Mouse (Mus musculus) lung, embryonic 14.5 days (tissue): Measurements from ENCODE around the gene AW549877. TPM values are rescaled to one million over a fixed set of nuclear protein-coding genes. Genes with fewer than 3 reads are reported as not detected.

Experiments
- ATAC-seq: fragments of 200-750 bp; cut with Nextera tagmentation; 2 replicates; pipeline ENCODE4 v1.8.0; 2017; ENCODE audit warnings: mild to moderate bottlenecking, moderate TSS enrichment, moderate library complexity; ENCODE audit not compliant: insufficient read depth
- DNase-seq: peaks from one replicate; pipeline ENCODE4 v3.0.0-alpha.2; 2015
- H3K27ac ChIP-seq: fragments of 300-500 bp; sonication (generic); 2 replicates; pipeline ENCODE4 v1.5.1; 2014; ENCODE audit warnings: low read depth, mild to moderate bottlenecking, moderate library complexity
- H3K27me3 ChIP-seq: fragments of 300-500 bp; sonication (generic); 2 replicates; pipeline ENCODE4 v1.6.1; 2014; ENCODE audit warnings: low read length, control low read depth; ENCODE audit not compliant: insufficient read depth
- H3K36me3 ChIP-seq: fragments of 300-500 bp; sonication (generic); 2 replicates; pipeline ENCODE4 v1.6.1; 2014; ENCODE audit warnings: control low read depth; ENCODE audit not compliant: insufficient read depth
- H3K4me1 ChIP-seq: fragments of 300-500 bp; sonication (generic); 2 replicates; pipeline ENCODE4 v1.6.1; 2014; ENCODE audit warnings: antibody characterized with exemption, control low read depth; ENCODE audit not compliant: insufficient read depth
- H3K4me2 ChIP-seq: fragments of 300-500 bp; sonication (generic); 2 replicates; pipeline ENCODE4 v1.6.1; 2014; ENCODE audit warnings: mild to moderate bottlenecking
- H3K4me3 ChIP-seq: fragments of 300-500 bp; sonication (generic); 2 replicates; pipeline ENCODE4 v1.5.1; 2014; ENCODE audit warnings: low read depth, low read length
- H3K9ac ChIP-seq: fragments of 300-500 bp; sonication (generic); 2 replicates; pipeline ENCODE4 v1.6.1; 2014
- H3K9me3 ChIP-seq: fragments of 300-500 bp; sonication (generic); 2 replicates; pipeline ENCODE4 v1.6.1; 2016; ENCODE audit warnings: low read depth, low read length, control low read depth
- CTCF ChIP-seq: IDR thresholded peaks from 2 replicates; pipeline ENCODE4 v1.5.1; 2016; ENCODE audit warnings: antibody characterized with exemption, low read depth
- WGBS: fragments of 180-500 bp; shearing (Covaris S2); extraction: QIAGEN DNeasy Blood & Tissue Kit; methylation state at CpG from one replicate; pipeline ENCODE4 v1.1.7; 2014; 5-methylcytosine and 5-hydroxymethylcytosine counted together
- polyA plus RNA-seq: library from polyadenylated mRNA; unstranded; fragments of >200 nt; fragmentation: Nextera tagmentation; extraction: Ambion mirVana; gene quantifications from 2 replicates; pipeline ENCODE4 v1.2.1, GENCODE M21; 2014

The AW549877 gene
- polyA plus RNA-seq, 1 experiment from 2014 or later: 35.1 TPM

- no peak for ATAC-seq
- 9% methylated on average over 6 of the region's 6 CpGs for WGBS
- no peak for DNase-seq
Observed at GRCm38 (mm10) chr15:4027671-4028410, 32.3 kb upstream of the AW549877 start.

GRCm38 (mm10) chr15:4026831-4027584 lies 31.5 kb upstream of the AW549877 start:
- peak overlapping the region; percentile 79 for H3K9ac ChIP-seq
- peak; percentile 91 for DNase-seq
- H3K27me3 ChIP-seq: no peaks in the 10 kb centered on the region
- ATAC-seq: peak; percentile 85
- H3K27ac ChIP-seq: peak overlapping the region; percentile 97
- H3K4me3 ChIP-seq: peak overlapping the region; percentile 71
- H3K36me3 ChIP-seq: no peaks in the 10 kb centered on the region
- no peak for TF ChIP-seq CTCF
- H3K4me1 ChIP-seq: no peaks in the 10 kb centered on the region; the same call in 1 of the 2 replicates
- no peaks in the 10 kb centered on the region for H3K9me3 ChIP-seq
- 1% methylated on average over 65 of the region's 65 CpGs for WGBS
- H3K4me2 ChIP-seq: peak overlapping the region; percentile 70

More at GRCm38 (mm10) chr15:4027671-4028410, 32.3 kb upstream of the AW549877 start:
- H3K27ac ChIP-seq: peak overlapping the region; percentile 97
- no peak for TF ChIP-seq CTCF
- no peaks in the 10 kb centered on the region; the same call in 1 of the 2 replicates for H3K36me3 ChIP-seq
- H3K9me3 ChIP-seq: no peaks in the 10 kb centered on the region
- peak overlapping the region; percentile 71 for H3K4me3 ChIP-seq
- no peaks in the 10 kb centered on the region for H3K27me3 ChIP-seq
- peak overlapping the region; percentile 70 for H3K4me2 ChIP-seq
- H3K4me1 ChIP-seq: no peaks in the 10 kb centered on the region; the same call in 1 of the 2 replicates
- peak overlapping the region; percentile 79 for H3K9ac ChIP-seq

GRCm38 (mm10) chr15:4026231-4026773 lies 30.8 kb upstream of the AW549877 start, which contains the start of gene Oxct1:
Gene Oxct1 (plus strand): TSS chr15:4026383.
- Histone ChIP-seq H3K4me3 (peak within 1 kb of the TSS; percentile 71), H3K36me3 (no peaks in the 10 kb centered on the region), H3K4me1 (no peaks in the 10 kb centered on the region; the same call in 1 of the 2 replicates), H3K9me3 (no peaks in the 10 kb centered on the region), H3K27ac (peak within 1 kb of the TSS; percentile 97), H3K4me2 (peak within 1 kb of the TSS; percentile 70), H3K9ac (peak within 1 kb of the TSS; percentile 79), H3K27me3 (no peaks in the 10 kb centered on the region)
- TF ChIP-seq CTCF: peak; percentile 69
- ATAC-seq: peak; percentile 96
- DNase-seq: peak; percentile 94
- under 1% methylated on average over 41 of the region's 45 CpGs for WGBS

- ATAC-seq: no peak
- Histone ChIP-seq H3K4me3 (no peak overlapping the region), H3K9ac (no peak overlapping the region)
Observed at GRCm38 (mm10) chr15:4025508-4025904, 30.0 kb upstream of the AW549877 start.

GRCm38 (mm10) chr15:4024726-4025507 lies 29.4 kb upstream of the AW549877 start:
- DNase-seq (no peak), ATAC-seq (no peak)
- no peak overlapping the region for H3K27ac ChIP-seq
- TF ChIP-seq CTCF: no peak
- H3K27me3 ChIP-seq: no peaks in the 10 kb centered on the region
- no peaks in the 10 kb centered on the region for H3K36me3 ChIP-seq
- H3K9me3 ChIP-seq: no peaks in the 10 kb centered on the region
- H3K4me1 ChIP-seq: no peaks in the 10 kb centered on the region; the same call in 1 of the 2 replicates
- 75% methylated on average over 13 of the region's 13 CpGs for whole genome bisulfite sequencing
- H3K9ac ChIP-seq: no peak overlapping the region
- no peak overlapping the region for H3K4me3 ChIP-seq
- no peak overlapping the region for H3K4me2 ChIP-seq

More at GRCm38 (mm10) chr15:4025508-4025904, 30.0 kb upstream of the AW549877 start:
- DNase-seq: no peak
- H3K27me3 ChIP-seq: no peaks in the 10 kb centered on the region
- no peak overlapping the region; the same call in 1 of the 2 replicates for H3K27ac ChIP-seq
- no peaks in the 10 kb centered on the region for H3K9me3 ChIP-seq
- no peaks in the 10 kb centered on the region for H3K36me3 ChIP-seq
- 61% methylated on average over 11 of the region's 11 CpGs for WGBS
- H3K4me2 ChIP-seq: peak overlapping the region; percentile 70
- H3K4me1 ChIP-seq: no peaks in the 10 kb centered on the region; the same call in 1 of the 2 replicates
- no peak for TF ChIP-seq CTCF

GRCm38 (mm10) chr15:4023747-4024146 lies 28.2 kb upstream of the AW549877 start:
- DNase-seq: peak; percentile 34
- 67% methylated on average over 2 of the region's 2 CpGs for WGBS
- no peak overlapping the region for H3K4me3 ChIP-seq

More at GRCm38 (mm10) chr15:4023747-4024146, 28.2 kb upstream of the AW549877 start:
- no peaks in the 10 kb centered on the region for H3K27me3 ChIP-seq
- TF ChIP-seq CTCF: no peak
- no peaks in the 10 kb centered on the region for H3K36me3 ChIP-seq
- no peaks in the 10 kb centered on the region for H3K9me3 ChIP-seq
- no peak overlapping the region for H3K9ac ChIP-seq
- H3K4me1 ChIP-seq: no peaks in the 10 kb centered on the region; the same call in 1 of the 2 replicates
- no peak for ATAC-seq
- H3K27ac ChIP-seq: no peak overlapping the region
- H3K4me2 ChIP-seq: no peak overlapping the region
